8 mouse cellular contexts compared by ENCODE assay signal in genomic region chr6:48838321-48839080, GRCm38 (mm10). TPM values are rescaled to one million over a fixed set of nuclear protein-coding genes. Genes with fewer than 3 reads are reported as not detected.
DNase-seq lines count a peak whose midpoint lies in the region; ATAC-seq and TF ChIP-seq lines count a peak whose summit lies in the region.
"Had no signal": no experiment of that assay in that cellular context is flagged by ENCODE, and none has a peak within 500 bp of the region (broad histone marks: within the 10 kb centered on the region; RNA-seq: fewer than 3 reads in every experiment).

No protein-coding gene starts in this region.

- no peak overlapping the region for H3K4me3 ChIP-seq in heart, embryonic 15.5 days
- H3K4me3 ChIP-seq in lung, postnatal 0 days (ENCODE audit: low read depth, low read length), result peak overlapping the region; percentile 8; the same call in 1 of the 2 replicates
- H3K4me3 ChIP-seq in lung, adult 2 months (replicated peaks; ENCODE audit: extremely low read depth, low read depth, low read length), result no peak overlapping the region
- H3K4me3 ChIP-seq in intestine, postnatal 0 days (ENCODE audit: low read depth, low read length), result 0 out of 2 replicates have a peak overlapping the region, but pooled peaks have one; percentile 46
- H3K4me3 ChIP-seq in small intestine, adult 2 months (ENCODE audit: low read depth, low read length), result peak overlapping the region; percentile 42

- 67% methylated on average over 6 of the region's 6 CpGs for WGBS in heart, embryonic 15.5 days
- 54% methylated on average over 6 of the region's 6 CpGs for WGBS in lung, postnatal 0 days
- 53% methylated on average over 6 of the region's 6 CpGs for WGBS in lung, adult 2 months
- 66% methylated on average over 6 of the region's 6 CpGs for WGBS in intestine, postnatal 0 days
- WGBS in small intestine, adult 2 months, result 57% methylated on average over 6 of the region's 6 CpGs

- H3K27ac ChIP-seq in heart, embryonic 15.5 days, result no peak overlapping the region
- H3K27ac ChIP-seq in lung, postnatal 0 days (ENCODE audit: low read length), result no peak overlapping the region
- no peak overlapping the region for H3K27ac ChIP-seq in intestine, postnatal 0 days (ENCODE audit: low read depth, low read length)
- peak overlapping the region; percentile 70 for H3K27ac ChIP-seq in small intestine, adult 2 months (ENCODE audit: insufficient read depth, low read depth, low read length)

- peaks cover 40% of the 10 kb centered on the region for H3K4me1 ChIP-seq in heart, embryonic 15.5 days (replicated peaks)
- H3K4me1 ChIP-seq in lung, postnatal 0 days (ENCODE audit: insufficient read depth, low read depth, low read length), result peaks cover 16% of the 10 kb centered on the region; the same call in 1 of the 2 replicates
- peaks cover 14% of the 10 kb centered on the region for H3K4me1 ChIP-seq in lung, adult 2 months (ENCODE audit: control insufficient read depth, insufficient read depth, low read length)
- H3K4me1 ChIP-seq in intestine, postnatal 0 days (replicated peaks; ENCODE audit: control insufficient read depth, insufficient read depth, low read length), result 0 out of 2 replicates have a peak, but pooled peaks cover 3% of the 10 kb centered on the region
- no peaks in the 10 kb centered on the region; the same call in 1 of the 2 replicates for H3K4me1 ChIP-seq in small intestine, adult 2 months (ENCODE audit: control insufficient read depth, insufficient read depth, insufficient read length, low read length)

- ATAC-seq in heart, embryonic 15.5 days (replicated peaks; ENCODE audit: insufficient number of reproducible peaks, insufficient read depth, low FRiP score, low read depth), result no peak
- no peak for ATAC-seq in lung, postnatal 0 days
- ATAC-seq in intestine, postnatal 0 days, result no peak

- TF ChIP-seq CTCF in lung, postnatal 0 days (IDR thresholded peaks at IDR 0.05), result no peak
- TF ChIP-seq CTCF in lung, adult 2 months (IDR thresholded peaks at IDR 0.05; ENCODE audit: insufficient read depth, low read length), result no peak
- TF ChIP-seq CTCF in intestine, postnatal 0 days (IDR thresholded peaks at IDR 0.05; ENCODE audit: low read depth), result no peak
- no peak for TF ChIP-seq CTCF in small intestine, adult 2 months (IDR thresholded peaks at IDR 0.05; ENCODE audit: extremely low read depth, insufficient read length, insufficient replicate concordance, low read depth, low read length)

- peaks cover 33% of the 10 kb centered on the region for H3K36me3 ChIP-seq in heart, embryonic 15.5 days
- H3K36me3 ChIP-seq in lung, postnatal 0 days (ENCODE audit: insufficient read depth, low read length), result peaks cover 27% of the 10 kb centered on the region
- H3K36me3 ChIP-seq in intestine, postnatal 0 days (ENCODE audit: control insufficient read depth, insufficient read depth), result peaks cover 49% of the 10 kb centered on the region
- H3K36me3 ChIP-seq in small intestine, adult 2 months (ENCODE audit: control insufficient read depth, insufficient read depth, low read length), result peaks cover 40% of the 10 kb centered on the region

- TF ChIP-seq EP300 in lung, postnatal 0 days (IDR thresholded peaks at IDR 0.05), result no peak

- H3K9me3 ChIP-seq in heart, embryonic 15.5 days (replicated peaks), result no peaks in the 10 kb centered on the region
- H3K9me3 ChIP-seq in lung, postnatal 0 days (ENCODE audit: low read length), result no peaks in the 10 kb centered on the region
- no peaks in the 10 kb centered on the region for H3K9me3 ChIP-seq in intestine, postnatal 0 days (ENCODE audit: control insufficient read depth)

- H3K9ac ChIP-seq in heart, embryonic 15.5 days, result no peak overlapping the region
- no peak overlapping the region for H3K9ac ChIP-seq in lung, postnatal 0 days (replicated peaks; ENCODE audit: low read depth)
- no peak overlapping the region for H3K9ac ChIP-seq in intestine, postnatal 0 days (ENCODE audit: low read depth, low read length)

- no peaks in the 10 kb centered on the region for H3K27me3 ChIP-seq in heart, embryonic 15.5 days
- no peaks in the 10 kb centered on the region for H3K27me3 ChIP-seq in lung, postnatal 0 days (replicated peaks; ENCODE audit: insufficient read depth, low read length)
- no peaks in the 10 kb centered on the region for H3K27me3 ChIP-seq in intestine, postnatal 0 days (replicated peaks; ENCODE audit: control insufficient read depth, insufficient read depth, low read length)
- H3K27me3 ChIP-seq in small intestine, adult 2 months (ENCODE audit: control insufficient read depth, insufficient read depth, low read length), result no peaks in the 10 kb centered on the region

- DNase-seq in heart, adult 18-20 months, result no peak
- no peak for DNase-seq in lung, postnatal 0 days (ENCODE audit: low spot score)
- no peak for DNase-seq in lung, adult 2 months
- DNase-seq in natural killer cell, adult 2 months (ENCODE audit: low spot score in 2 of 2), result no peak
- DNase-seq: gastrocnemius, postnatal 10 days had no signal

- peak overlapping the region; percentile 3; the same call in 1 of the 2 replicates for H3K4me2 ChIP-seq in heart, embryonic 15.5 days
- H3K4me2 ChIP-seq in lung, postnatal 0 days (replicated peaks; ENCODE audit: low read depth, low read length), result peak overlapping the region; percentile 62
- H3K4me2 ChIP-seq in intestine, postnatal 0 days (replicated peaks; ENCODE audit: low read depth), result peak overlapping the region; percentile 69

- no peak for TF ChIP-seq POLR2A in lung, adult 2 months (IDR thresholded peaks at IDR 0.05; ENCODE audit: borderline replicate concordance, extremely low read depth, low read depth, low read length)
- TF ChIP-seq POLR2A in small intestine, adult 2 months (IDR thresholded peaks at IDR 0.05; ENCODE audit: low read depth, low read length), result no peak

RNA-seq across cellular contexts. Expression of gene Tmem176a, which starts 2.2 kb away (rescaled TPM):
- polyA plus RNA-seq in heart, embryonic 15.5 days (2015; fragmentation: Nextera tagmentation; extraction: Ambion mirVana), result 59.6 and 88.1 TPM in 2 replicates
- 10 to 100 TPM; 14.7 to 20.6 TPM for total RNA-seq in heart, adult 18-20 months (2021)
- polyA plus RNA-seq in lung, postnatal 0 days (2015; fragmentation: Nextera tagmentation; extraction: Ambion mirVana), result 485 and 539 TPM in 2 replicates
- 254 and 269 TPM in 2 replicates for polyA plus RNA-seq in lung, adult 2 months (2012; rRNA removed)
- 180 and 193 TPM in 2 replicates for polyA plus RNA-seq in intestine, postnatal 0 days (2015; fragmentation: Nextera tagmentation; extraction: Ambion mirVana)
- polyA plus RNA-seq in small intestine, adult 2 months (2012; rRNA removed), result 52.3 and 84.3 TPM in 2 replicates

RNA-seq across cellular contexts. Expression of gene Tmem176b, which starts 2.8 kb away (rescaled TPM):
- polyA plus RNA-seq in heart, embryonic 15.5 days (2015; fragmentation: Nextera tagmentation; extraction: Ambion mirVana), result 191 and 255 TPM in 2 replicates
- total RNA-seq in heart, adult 18-20 months (2021), result 10 to 100 TPM; 39.3 to 54.1 TPM
- polyA plus RNA-seq in lung, postnatal 0 days (2015; fragmentation: Nextera tagmentation; extraction: Ambion mirVana), result 798 and 806 TPM in 2 replicates
- polyA plus RNA-seq in lung, adult 2 months (2012; rRNA removed), result 521 and 609 TPM in 2 replicates
- 319 and 320 TPM in 2 replicates for polyA plus RNA-seq in intestine, postnatal 0 days (2015; fragmentation: Nextera tagmentation; extraction: Ambion mirVana)
- 118 and 211 TPM in 2 replicates for polyA plus RNA-seq in small intestine, adult 2 months (2012; rRNA removed)

RNA-seq across cellular contexts. Expression of gene Aoc1, which starts 34.2 kb away (rescaled TPM):
- polyA plus RNA-seq in heart, embryonic 15.5 days (2015; fragmentation: Nextera tagmentation; extraction: Ambion mirVana), result not detected in 2 replicates
- not detected for total RNA-seq in heart, adult 18-20 months (2021)
- polyA plus RNA-seq in lung, postnatal 0 days (2015; fragmentation: Nextera tagmentation; extraction: Ambion mirVana), result 4.4 and 4.9 TPM in 2 replicates
- 4.8 and 8.1 TPM in 2 replicates for polyA plus RNA-seq in lung, adult 2 months (2012; rRNA removed)
- 101 and 106 TPM in 2 replicates for polyA plus RNA-seq in intestine, postnatal 0 days (2015; fragmentation: Nextera tagmentation; extraction: Ambion mirVana)
- polyA plus RNA-seq in small intestine, adult 2 months (2012; rRNA removed), result 85.5 and 894 TPM in 2 replicates
- total RNA-seq: gastrocnemius, postnatal 10 days had no signal

Comparison
In these comparisons a context has a peak if more than half of its experiments do, and no peak if none do; other contexts are left out.
1. H3K4me3 ChIP-seq: peak in lung, postnatal 0 days (single experiment), intestine, postnatal 0 days (single experiment) and small intestine, adult 2 months (single experiment); none in heart, embryonic 15.5 days (single experiment) and lung, adult 2 months (single experiment).
2. H3K4me2 ChIP-seq: peak in every context shown above with its lines; median percentile 69 in intestine, postnatal 0 days; 62 in lung, postnatal 0 days; 3 in heart, embryonic 15.5 days.